Mouse (Mus musculus) CH12F3 (cell line): ENCODE results near the gene Ap3d1.

Experiments used
- in situ Hi-C: fragments of 300-500 bp; cut with MboI; formaldehyde crosslinking; loops from 2 replicates; pipeline ENCODE4 v1.14.3; 2020; ENCODE audit warnings: low sequenced_read_pairs

Ap3d1 gene

GRCm38 (mm10) chr10:80705033-80705432 lies 37.0 kb downstream of the Ap3d1 start:
- in situ Hi-C loops, result no loop called here

- in situ Hi-C loops, result no loop called here
These were observed 37.6 kb downstream of the Ap3d1 start for GRCm38 (mm10) chr10:80704418-80704817.

- in situ Hi-C loops, result no loop called here
These were observed 38.4 kb downstream of the Ap3d1 start for GRCm38 (mm10) chr10:80703643-80704042.

- in situ Hi-C loops, result no loop called here
These were observed 39.3 kb downstream of the Ap3d1 start for GRCm38 (mm10) chr10:80702536-80703390.

GRCm38 (mm10) chr10:80701721-80702535 lies 40.1 kb downstream of the Ap3d1 start, which contains the start of the genes Mob3a and Izumo4:
Mob3a (minus strand) TSS chr10:80701977.
Izumo4 (plus strand) TSS chr10:80702184.
- in situ Hi-C loops, result no loop called here

- in situ Hi-C loops, result no loop called here
These were observed 41.3 kb downstream of the Ap3d1 start for GRCm38 (mm10) chr10:80700732-80701131.

- in situ Hi-C loops, result no loop called here
These were observed 42.0 kb downstream of the Ap3d1 start for GRCm38 (mm10) chr10:80700038-80700504.

- in situ Hi-C loops, result no loop called here
These were observed 43.5 kb downstream of the Ap3d1 start for GRCm38 (mm10) chr10:80698605-80699004.

GRCm38 (mm10) chr10:80697812-80698211 lies 44.3 kb downstream of the Ap3d1 start:
- in situ Hi-C loops, result no loop called here

- in situ Hi-C loops, result no loop called here
These were observed 44.7 kb downstream of the Ap3d1 start for GRCm38 (mm10) chr10:80697393-80697787.

GRCm38 (mm10) chr10:80696502-80697392 lies 45.3 kb downstream of the Ap3d1 start:
- in situ Hi-C loops, result no loop called here

- in situ Hi-C loops, result no loop called here
These were observed 46.1 kb downstream of the Ap3d1 start for GRCm38 (mm10) chr10:80695801-80696501.

- in situ Hi-C loops, result no loop called here
These were observed 46.9 kb downstream of the Ap3d1 start for GRCm38 (mm10) chr10:80695186-80695585.

- in situ Hi-C loops, result no loop called here
These were observed 47.7 kb downstream of the Ap3d1 start for GRCm38 (mm10) chr10:80694159-80694938.

GRCm38 (mm10) chr10:80693401-80694045 lies 48.5 kb downstream of the Ap3d1 start:
- in situ Hi-C loops, result no loop called here

- in situ Hi-C loops, result no loop called here
These were observed 49.6 kb downstream of the Ap3d1 start for GRCm38 (mm10) chr10:80692249-80693165.

- in situ Hi-C loops, result no loop called here
These were observed 54.2 kb downstream of the Ap3d1 start for GRCm38 (mm10) chr10:80687850-80688249.

GRCm38 (mm10) chr10:80686617-80687016 lies 55.4 kb downstream of the Ap3d1 start:
- in situ Hi-C loops, result no loop called here
